Mouse (Mus musculus): ENCODE results near the gene Nell1. TPM values are rescaled to one million over a fixed set of nuclear protein-coding genes. Genes with fewer than 3 reads are reported as not detected.

The Nell1 gene
- polyA plus RNA-seq, 1 experiment from 2014 or later: 12.8 TPM

DNA sequence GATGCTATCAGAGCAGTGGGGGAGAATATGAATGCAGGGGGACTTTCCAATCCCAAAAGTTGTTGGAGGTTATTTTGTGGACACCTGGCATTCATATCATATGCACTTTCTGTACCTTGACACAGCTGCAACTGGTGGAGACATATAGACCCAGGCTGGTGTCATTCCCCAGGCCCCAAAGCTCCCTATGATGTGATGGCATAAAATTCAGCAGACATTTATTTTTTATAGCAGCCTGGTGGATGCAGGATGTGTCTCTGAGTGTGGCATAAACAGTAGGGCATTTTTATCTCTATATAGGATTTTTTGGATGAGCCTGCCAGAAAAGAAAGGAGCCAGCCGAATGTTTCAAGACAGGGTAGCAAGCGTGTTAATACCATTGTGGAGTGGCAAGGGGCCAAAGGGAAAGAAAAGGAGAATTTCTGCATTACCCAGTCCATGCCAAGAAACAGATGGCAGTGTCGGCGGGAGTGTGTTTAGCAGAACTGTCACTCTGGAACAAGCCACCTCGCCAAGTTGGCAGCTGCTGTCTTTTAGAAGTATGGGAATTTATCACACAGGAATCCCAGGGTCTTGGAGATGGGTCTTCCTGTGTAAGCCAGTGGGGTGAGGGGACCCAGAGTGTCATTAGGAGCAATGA is 267.1 kb downstream of the Nell1 start:
- ATAC-seq (ENCODE audit: low read depth): peak; percentile 26; the same call in 1 of the 2 replicates
- H3K4me2 ChIP-seq (ENCODE audit: low read depth, low read length): no peak overlapping the region
- no peaks in the 10 kb centered on the region for H3K4me1 ChIP-seq (ENCODE audit: control insufficient read depth, insufficient read depth, low read length)
- H3K9me3 ChIP-seq (ENCODE audit: control insufficient read depth, low read length): no peaks in the 10 kb centered on the region
- no peaks in the 10 kb centered on the region for H3K27me3 ChIP-seq (replicated peaks; ENCODE audit: control insufficient read depth, insufficient read depth, low read length)
- no peaks in the 10 kb centered on the region for H3K36me3 ChIP-seq (ENCODE audit: control insufficient read depth, insufficient read depth, low read length)
- H3K9ac ChIP-seq (ENCODE audit: low read depth, low read length): no peak overlapping the region
- peak; percentile 78 for DNase-seq (ENCODE audit: low spot score)
- H3K27ac ChIP-seq (replicated peaks; ENCODE audit: low read depth, low read length): no peak overlapping the region
- whole genome bisulfite sequencing: 47% methylated on average over 5 of the region's 5 CpGs
- no peak overlapping the region for H3K4me3 ChIP-seq (ENCODE audit: low read depth, low read length)

DNA sequence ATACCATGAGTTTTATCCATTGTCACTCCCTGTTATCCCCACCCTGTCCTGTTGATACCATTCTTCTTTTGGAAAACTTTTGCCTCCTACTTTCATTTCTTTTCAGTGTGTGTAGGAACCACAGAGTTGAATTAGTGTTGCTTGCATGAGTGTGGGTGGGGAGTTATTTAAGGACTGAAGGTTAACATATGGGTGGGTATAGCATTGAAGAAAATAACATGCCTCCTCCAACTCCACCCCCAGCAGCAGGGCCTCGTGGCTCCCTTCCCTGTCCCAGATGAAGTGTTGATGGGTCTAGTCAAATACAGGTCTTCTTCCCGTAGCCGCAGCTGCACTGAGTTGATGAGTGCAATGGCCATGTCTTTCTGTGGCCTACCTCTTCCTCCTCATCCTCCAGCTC is 278.5 kb downstream of the Nell1 start:
- H3K27me3 ChIP-seq (replicated peaks; ENCODE audit: control insufficient read depth, insufficient read depth, low read length): no peaks in the 10 kb centered on the region
- WGBS: 73% methylated on average over 3 of the region's 3 CpGs

DNA sequence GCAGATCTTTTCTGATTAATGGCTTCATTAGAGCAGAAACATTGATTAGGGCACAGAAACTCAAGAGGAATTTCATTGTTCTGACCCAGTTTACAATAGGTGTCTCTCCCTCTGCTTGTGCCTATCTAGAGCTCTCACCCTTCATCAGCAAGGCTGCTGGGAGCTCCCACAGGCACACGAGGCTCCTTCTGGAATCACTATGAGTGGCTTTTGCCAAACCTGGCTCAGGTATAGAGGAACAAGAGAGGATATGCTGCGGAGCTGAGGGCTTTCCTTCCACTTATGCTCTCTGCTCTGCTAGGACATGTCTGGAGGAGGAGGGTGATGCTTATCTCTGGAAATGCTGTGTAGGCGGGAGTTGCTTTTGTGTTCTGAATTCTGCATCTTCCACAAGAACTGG is 285.4 kb downstream of the Nell1 start:
- H3K9me3 ChIP-seq (ENCODE audit: control insufficient read depth, low read length): no peaks in the 10 kb centered on the region
- H3K4me3 ChIP-seq (ENCODE audit: low read depth, low read length): no peak overlapping the region
- H3K9ac ChIP-seq (ENCODE audit: low read depth, low read length): no peak overlapping the region
- no peaks in the 10 kb centered on the region for H3K27me3 ChIP-seq (replicated peaks; ENCODE audit: control insufficient read depth, insufficient read depth, low read length)
- ATAC-seq (ENCODE audit: low read depth) (no peak), DNase-seq (ENCODE audit: low spot score) (no peak)
- H3K27ac ChIP-seq (replicated peaks; ENCODE audit: low read depth, low read length): no peak overlapping the region
- H3K4me1 ChIP-seq (ENCODE audit: control insufficient read depth, insufficient read depth, low read length): no peaks in the 10 kb centered on the region
- no peaks in the 10 kb centered on the region for H3K36me3 ChIP-seq (ENCODE audit: control insufficient read depth, insufficient read depth, low read length)
- WGBS: 76% methylated on average over 3 of the region's 3 CpGs
- H3K4me2 ChIP-seq (ENCODE audit: low read depth, low read length): no peak overlapping the region

More for the DNA sequence above, 278.5 kb downstream of the Nell1 start:
- Histone ChIP-seq H3K36me3 (ENCODE audit: control insufficient read depth, insufficient read depth, low read length) (no peaks in the 10 kb centered on the region), H3K4me3 (ENCODE audit: low read depth, low read length) (no peak overlapping the region), H3K4me2 (ENCODE audit: low read depth, low read length) (no peak overlapping the region), H3K9me3 (ENCODE audit: control insufficient read depth, low read length) (no peaks in the 10 kb centered on the region), H3K27ac (replicated peaks; ENCODE audit: low read depth, low read length) (no peak overlapping the region), H3K4me1 (ENCODE audit: control insufficient read depth, insufficient read depth, low read length) (no peaks in the 10 kb centered on the region), H3K9ac (ENCODE audit: low read depth, low read length) (no peak overlapping the region)
- DNase-seq (ENCODE audit: low spot score): no peak
- no peak for ATAC-seq (ENCODE audit: low read depth)

DNA sequence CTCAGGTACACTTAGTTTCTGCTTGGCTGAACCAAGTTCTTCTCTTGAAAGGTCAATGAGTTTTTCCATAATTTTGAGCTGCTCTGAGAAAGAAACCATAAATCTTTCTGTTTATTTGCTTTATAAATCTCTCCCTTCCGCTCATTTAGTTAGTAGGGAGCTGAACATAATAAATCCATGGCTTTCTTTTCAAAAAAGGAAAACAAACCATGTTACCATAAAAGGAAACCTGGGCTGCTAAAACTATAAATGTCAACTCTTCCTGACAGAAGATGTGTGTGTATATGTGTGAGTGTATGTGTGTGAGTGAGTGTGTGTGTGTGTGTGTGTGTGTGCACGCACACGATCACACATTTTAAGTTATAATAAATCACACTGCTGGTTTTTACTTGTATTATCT is 320.8 kb downstream of the Nell1 start:
- no peaks in the 10 kb centered on the region for H3K27me3 ChIP-seq (replicated peaks; ENCODE audit: control insufficient read depth, insufficient read depth, low read length)
- H3K27ac ChIP-seq (replicated peaks; ENCODE audit: low read depth, low read length): no peak overlapping the region
- DNase-seq (ENCODE audit: low spot score): no peak
- no peak for ATAC-seq (ENCODE audit: low read depth)
- H3K9me3 ChIP-seq (ENCODE audit: control insufficient read depth, low read length): no peaks in the 10 kb centered on the region
- 84% methylated on average over 3 of the region's 3 CpGs for WGBS
- H3K4me2 ChIP-seq (ENCODE audit: low read depth, low read length): no peak overlapping the region
- H3K4me3 ChIP-seq (ENCODE audit: low read depth, low read length): no peak overlapping the region
- no peak overlapping the region for H3K9ac ChIP-seq (ENCODE audit: low read depth, low read length)
- no peaks in the 10 kb centered on the region for H3K36me3 ChIP-seq (ENCODE audit: control insufficient read depth, insufficient read depth, low read length)
- H3K4me1 ChIP-seq (ENCODE audit: control insufficient read depth, insufficient read depth, low read length): no peaks in the 10 kb centered on the region

DNA sequence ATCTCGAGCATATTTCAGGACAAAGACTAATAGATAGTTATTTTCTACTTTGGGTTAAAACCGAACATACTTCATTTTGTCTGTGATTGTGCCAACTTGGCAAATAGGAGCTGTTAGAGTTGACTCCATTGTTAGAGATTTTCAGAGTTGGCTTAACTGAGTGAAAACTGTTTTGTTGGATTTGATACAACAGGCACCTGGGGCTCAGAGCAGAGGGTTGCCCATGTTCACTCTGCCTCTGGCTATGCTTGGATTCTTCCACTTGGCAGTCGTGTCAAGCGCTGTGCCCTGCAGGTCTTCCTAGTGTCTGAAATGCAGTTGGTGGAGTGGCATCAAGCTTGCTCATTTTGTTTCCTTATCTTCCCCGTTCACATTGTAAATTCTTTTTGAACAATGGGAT is 363.6 kb downstream of the Nell1 start:
- no peaks in the 10 kb centered on the region for H3K27me3 ChIP-seq (replicated peaks; ENCODE audit: control insufficient read depth, insufficient read depth, low read length)
- WGBS: 77% methylated on average over 5 of the region's 5 CpGs
- no peak overlapping the region for H3K9ac ChIP-seq (ENCODE audit: low read depth, low read length)
- H3K4me2 ChIP-seq (ENCODE audit: low read depth, low read length): no peak overlapping the region
- H3K4me3 ChIP-seq (ENCODE audit: low read depth, low read length): no peak overlapping the region
- no peak for ATAC-seq (ENCODE audit: low read depth)
- DNase-seq (ENCODE audit: low spot score): no peak
- H3K9me3 ChIP-seq (ENCODE audit: control insufficient read depth, low read length): no peaks in the 10 kb centered on the region
- H3K4me1 ChIP-seq (ENCODE audit: control insufficient read depth, insufficient read depth, low read length): no peaks in the 10 kb centered on the region
- no peak overlapping the region for H3K27ac ChIP-seq (replicated peaks; ENCODE audit: low read depth, low read length)
- H3K36me3 ChIP-seq (ENCODE audit: control insufficient read depth, insufficient read depth, low read length): no peaks in the 10 kb centered on the region

- no peak overlapping the region for H3K4me3 ChIP-seq (ENCODE audit: low read depth, low read length)
- no peaks in the 10 kb centered on the region for H3K4me1 ChIP-seq (ENCODE audit: control insufficient read depth, insufficient read depth, low read length)
- no peak overlapping the region for H3K9ac ChIP-seq (ENCODE audit: low read depth, low read length)
- H3K4me2 ChIP-seq (ENCODE audit: low read depth, low read length): no peak overlapping the region
- no peak overlapping the region for H3K27ac ChIP-seq (replicated peaks; ENCODE audit: low read depth, low read length)
- 60% methylated on average over 5 of the region's 5 CpGs for whole genome bisulfite sequencing
- H3K9me3 ChIP-seq (ENCODE audit: control insufficient read depth, low read length): no peaks in the 10 kb centered on the region
- ATAC-seq (ENCODE audit: low read depth) (no peak), DNase-seq (ENCODE audit: low spot score) (peak; percentile 16)
- no peaks in the 10 kb centered on the region for H3K27me3 ChIP-seq (replicated peaks; ENCODE audit: control insufficient read depth, insufficient read depth, low read length)
- no peaks in the 10 kb centered on the region for H3K36me3 ChIP-seq (ENCODE audit: control insufficient read depth, insufficient read depth, low read length)
These were observed 364.1 kb downstream of the Nell1 start for GRCm38 (mm10) chr7:50338757-50339156.

DNA sequence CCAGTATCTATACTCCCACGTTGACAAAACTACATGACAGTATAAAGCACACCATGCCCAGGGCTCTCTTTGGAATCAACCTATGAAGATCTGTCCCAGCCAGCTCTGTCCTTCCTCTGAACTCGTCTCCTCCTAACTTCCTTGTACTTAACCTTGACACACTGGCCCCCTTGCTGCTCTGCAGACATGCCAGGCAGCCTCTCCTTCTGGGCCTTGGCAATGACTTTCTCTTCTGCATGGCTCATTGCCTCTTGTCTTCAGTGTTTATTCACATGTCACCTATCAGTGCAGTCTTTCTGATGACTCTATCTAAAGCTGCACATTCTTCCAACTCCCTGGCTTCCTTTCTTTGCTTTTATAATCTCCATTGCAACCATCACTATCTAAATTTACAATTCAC is 376.9 kb downstream of the Nell1 start:
- 55% methylated on average over 2 of the region's 2 CpGs for WGBS
- Histone ChIP-seq H3K4me3 (ENCODE audit: low read depth, low read length) (no peak overlapping the region), H3K9me3 (ENCODE audit: control insufficient read depth, low read length) (no peaks in the 10 kb centered on the region), H3K27ac (replicated peaks; ENCODE audit: low read depth, low read length) (no peak overlapping the region), H3K4me2 (ENCODE audit: low read depth, low read length) (no peak overlapping the region), H3K27me3 (replicated peaks; ENCODE audit: control insufficient read depth, insufficient read depth, low read length) (no peaks in the 10 kb centered on the region), H3K4me1 (ENCODE audit: control insufficient read depth, insufficient read depth, low read length) (no peaks in the 10 kb centered on the region), H3K9ac (ENCODE audit: low read depth, low read length) (no peak overlapping the region), H3K36me3 (ENCODE audit: control insufficient read depth, insufficient read depth, low read length) (no peaks in the 10 kb centered on the region)
- DNase-seq (ENCODE audit: low spot score) (no peak), ATAC-seq (ENCODE audit: low read depth) (no peak)

- Histone ChIP-seq H3K27me3 (replicated peaks; ENCODE audit: control insufficient read depth, insufficient read depth, low read length) (no peaks in the 10 kb centered on the region), H3K4me1 (ENCODE audit: control insufficient read depth, insufficient read depth, low read length) (no peaks in the 10 kb centered on the region), H3K9me3 (ENCODE audit: control insufficient read depth, low read length) (no peaks in the 10 kb centered on the region), H3K4me3 (ENCODE audit: low read depth, low read length) (no peak overlapping the region), H3K9ac (ENCODE audit: low read depth, low read length) (no peak overlapping the region), H3K4me2 (ENCODE audit: low read depth, low read length) (no peak overlapping the region), H3K36me3 (ENCODE audit: control insufficient read depth, insufficient read depth, low read length) (no peaks in the 10 kb centered on the region), H3K27ac (replicated peaks; ENCODE audit: low read depth, low read length) (no peak overlapping the region)
- DNase-seq (ENCODE audit: low spot score) (no peak), ATAC-seq (ENCODE audit: low read depth) (no peak)
- WGBS: 17% methylated on average over 2 of the region's 2 CpGs
These were observed 382.5 kb downstream of the Nell1 start for GRCm38 (mm10) chr7:50357213-50357612.

DNA sequence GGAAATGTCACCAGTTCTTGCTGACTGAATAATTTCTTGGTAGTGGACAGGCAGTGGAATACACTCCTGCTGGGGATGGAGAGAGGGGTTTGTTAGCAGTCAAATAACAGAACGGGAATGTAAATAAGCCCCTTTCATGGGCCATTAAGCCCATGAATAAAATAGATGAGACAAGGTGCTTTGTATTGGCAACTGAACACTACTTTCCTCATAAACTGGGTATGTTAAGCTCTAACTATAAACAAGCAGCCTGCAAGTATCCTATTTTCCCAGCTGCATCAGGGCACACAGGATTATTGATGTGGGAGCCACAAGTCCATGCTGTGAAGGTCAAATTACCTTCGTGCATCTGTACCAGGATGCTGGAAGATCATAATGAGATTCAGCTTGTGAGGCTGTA is 387.4 kb downstream of the Nell1 start:
- Histone ChIP-seq H3K4me1 (ENCODE audit: control insufficient read depth, insufficient read depth, low read length) (no peaks in the 10 kb centered on the region), H3K27ac (replicated peaks; ENCODE audit: low read depth, low read length) (no peak overlapping the region), H3K9me3 (ENCODE audit: control insufficient read depth, low read length) (no peaks in the 10 kb centered on the region), H3K4me3 (ENCODE audit: low read depth, low read length) (no peak overlapping the region), H3K4me2 (ENCODE audit: low read depth, low read length) (no peak overlapping the region), H3K36me3 (ENCODE audit: control insufficient read depth, insufficient read depth, low read length) (no peaks in the 10 kb centered on the region), H3K9ac (ENCODE audit: low read depth, low read length) (no peak overlapping the region), H3K27me3 (replicated peaks; ENCODE audit: control insufficient read depth, insufficient read depth, low read length) (no peaks in the 10 kb centered on the region)
- DNase-seq (ENCODE audit: low spot score) (no peak), ATAC-seq (ENCODE audit: low read depth) (peak; percentile 26; the same call in 1 of the 2 replicates)
- WGBS: 33% methylated on average over 2 of the region's 2 CpGs

Data from embryonic facial prominence, embryonic 14.5 days (tissue).